Mouse (Mus musculus): Measurements from ENCODE around the gene Loxl4. TPM values are rescaled to one million over a fixed set of nuclear protein-coding genes. Genes with fewer than 3 reads are reported as not detected.

Loxl4 gene
- polyA plus RNA-seq, 1 experiment from 2014 or later: 1.6 TPM

- WGBS: 58% methylated on average over 7 of the region's 7 CpGs
- no peaks in the 10 kb centered on the region for H3K36me3 ChIP-seq (ENCODE audit: insufficient read depth, low read length)
- H3K9me3 ChIP-seq (ENCODE audit: low read length): no peaks in the 10 kb centered on the region
- ATAC-seq (ENCODE audit: low FRiP score, low TSS enrichment): no peak
- no peak overlapping the region for H3K4me3 ChIP-seq (ENCODE audit: low read length)
- H3K27ac ChIP-seq (ENCODE audit: low read length): no peak overlapping the region
- H3K9ac ChIP-seq (replicated peaks; ENCODE audit: low read length): no peak overlapping the region
- H3K4me2 ChIP-seq (replicated peaks; ENCODE audit: low read depth, low read length): no peak overlapping the region
- H3K4me1 ChIP-seq (ENCODE audit: insufficient read depth, low read length): no peaks in the 10 kb centered on the region
- no peaks in the 10 kb centered on the region for H3K27me3 ChIP-seq (ENCODE audit: insufficient read depth, low read length)
Measured at GRCm38 (mm10) chr19:42652425-42652824, 39.8 kb upstream of the Loxl4 start.

- Histone ChIP-seq H3K27ac (ENCODE audit: low read length) (no peak overlapping the region), H3K36me3 (ENCODE audit: insufficient read depth, low read length) (no peaks in the 10 kb centered on the region), H3K9me3 (ENCODE audit: low read length) (no peaks in the 10 kb centered on the region), H3K4me2 (replicated peaks; ENCODE audit: low read depth, low read length) (no peak overlapping the region), H3K4me1 (ENCODE audit: insufficient read depth, low read length) (peaks cover 11% of the 10 kb centered on the region; the same call in 1 of the 2 replicates), H3K4me3 (ENCODE audit: low read length) (no peak overlapping the region), H3K9ac (replicated peaks; ENCODE audit: low read length) (no peak overlapping the region), H3K27me3 (ENCODE audit: insufficient read depth, low read length) (no peaks in the 10 kb centered on the region)
- WGBS: 81% methylated on average over 9 of the region's 9 CpGs
- ATAC-seq (ENCODE audit: low FRiP score, low TSS enrichment): no peak
Measured at GRCm38 (mm10) chr19:42640211-42640610, 27.6 kb upstream of the Loxl4 start.

GRCm38 (mm10) chr19:42639544-42639943 is 26.9 kb upstream of the Loxl4 start:
- Histone ChIP-seq H3K27ac (ENCODE audit: low read length) (no peak overlapping the region), H3K9me3 (ENCODE audit: low read length) (no peaks in the 10 kb centered on the region), H3K4me3 (ENCODE audit: low read length) (no peak overlapping the region), H3K4me1 (ENCODE audit: insufficient read depth, low read length) (peaks cover 11% of the 10 kb centered on the region; the same call in 1 of the 2 replicates), H3K36me3 (ENCODE audit: insufficient read depth, low read length) (no peaks in the 10 kb centered on the region), H3K27me3 (ENCODE audit: insufficient read depth, low read length) (no peaks in the 10 kb centered on the region), H3K4me2 (replicated peaks; ENCODE audit: low read depth, low read length) (no peak overlapping the region), H3K9ac (replicated peaks; ENCODE audit: low read length) (no peak overlapping the region)
- no peak for ATAC-seq (ENCODE audit: low FRiP score, low TSS enrichment)
- 47% methylated on average over 8 of the region's 8 CpGs for WGBS

GRCm38 (mm10) chr19:42638604-42639481 is 26.2 kb upstream of the Loxl4 start:
- Histone ChIP-seq H3K36me3 (ENCODE audit: insufficient read depth, low read length) (no peaks in the 10 kb centered on the region), H3K27me3 (ENCODE audit: insufficient read depth, low read length) (no peaks in the 10 kb centered on the region), H3K4me2 (replicated peaks; ENCODE audit: low read depth, low read length) (no peak overlapping the region), H3K27ac (ENCODE audit: low read length) (no peak overlapping the region), H3K4me3 (ENCODE audit: low read length) (no peak overlapping the region), H3K9ac (replicated peaks; ENCODE audit: low read length) (no peak overlapping the region), H3K9me3 (ENCODE audit: low read length) (no peaks in the 10 kb centered on the region), H3K4me1 (ENCODE audit: insufficient read depth, low read length) (peaks cover 11% of the 10 kb centered on the region; the same call in 1 of the 2 replicates)
- ATAC-seq (ENCODE audit: low FRiP score, low TSS enrichment): peak; percentile 54; the same call in 1 of the 2 replicates
- 5% methylated on average over 8 of the region's 8 CpGs for WGBS

GRCm38 (mm10) chr19:42636631-42637030 is 24.0 kb upstream of the Loxl4 start:
- no peak overlapping the region for H3K4me2 ChIP-seq (replicated peaks; ENCODE audit: low read depth, low read length)
- WGBS: 44% methylated on average over 11 of the region's 11 CpGs

GRCm38 (mm10) chr19:42633650-42634049 is 21.0 kb upstream of the Loxl4 start:
- H3K4me3 ChIP-seq (ENCODE audit: low read length): no peak overlapping the region
- no peak overlapping the region for H3K4me2 ChIP-seq (replicated peaks; ENCODE audit: low read depth, low read length)
- ATAC-seq (ENCODE audit: low FRiP score, low TSS enrichment): no peak
- no peak overlapping the region for H3K27ac ChIP-seq (ENCODE audit: low read length)
- H3K9me3 ChIP-seq (ENCODE audit: low read length): no peaks in the 10 kb centered on the region
- H3K27me3 ChIP-seq (ENCODE audit: insufficient read depth, low read length): no peaks in the 10 kb centered on the region
- WGBS: 80% methylated on average over 2 of the region's 2 CpGs
- no peaks in the 10 kb centered on the region for H3K36me3 ChIP-seq (ENCODE audit: insufficient read depth, low read length)
- H3K4me1 ChIP-seq (ENCODE audit: insufficient read depth, low read length): peaks cover 12% of the 10 kb centered on the region
- H3K9ac ChIP-seq (replicated peaks; ENCODE audit: low read length): no peak overlapping the region

More at GRCm38 (mm10) chr19:42636631-42637030, 24.0 kb upstream of the Loxl4 start:
- H3K27me3 ChIP-seq (ENCODE audit: insufficient read depth, low read length): no peaks in the 10 kb centered on the region
- no peaks in the 10 kb centered on the region for H3K9me3 ChIP-seq (ENCODE audit: low read length)
- H3K9ac ChIP-seq (replicated peaks; ENCODE audit: low read length): no peak overlapping the region
- no peaks in the 10 kb centered on the region for H3K36me3 ChIP-seq (ENCODE audit: insufficient read depth, low read length)
- no peak for ATAC-seq (ENCODE audit: low FRiP score, low TSS enrichment)
- no peak overlapping the region for H3K27ac ChIP-seq (ENCODE audit: low read length)
- peaks cover 12% of the 10 kb centered on the region; the same call in 1 of the 2 replicates for H3K4me1 ChIP-seq (ENCODE audit: insufficient read depth, low read length)
- no peak overlapping the region for H3K4me3 ChIP-seq (ENCODE audit: low read length)

- H3K4me3 ChIP-seq (ENCODE audit: low read length): no peak overlapping the region
- H3K27ac ChIP-seq (ENCODE audit: low read length): no peak overlapping the region
- H3K4me2 ChIP-seq (replicated peaks; ENCODE audit: low read depth, low read length): no peak overlapping the region
- no peaks in the 10 kb centered on the region for H3K27me3 ChIP-seq (ENCODE audit: insufficient read depth, low read length)
- WGBS: 50% methylated on average over 4 of the region's 4 CpGs
- peaks cover 8% of the 10 kb centered on the region; the same call in 1 of the 2 replicates for H3K4me1 ChIP-seq (ENCODE audit: insufficient read depth, low read length)
- H3K9ac ChIP-seq (replicated peaks; ENCODE audit: low read length): no peak overlapping the region
- no peaks in the 10 kb centered on the region for H3K36me3 ChIP-seq (ENCODE audit: insufficient read depth, low read length)
- ATAC-seq (ENCODE audit: low FRiP score, low TSS enrichment): no peak
- H3K9me3 ChIP-seq (ENCODE audit: low read length): no peaks in the 10 kb centered on the region
Measured at GRCm38 (mm10) chr19:42632301-42632700, 19.7 kb upstream of the Loxl4 start.

GRCm38 (mm10) chr19:42631541-42631961 is 18.9 kb upstream of the Loxl4 start:
- Histone ChIP-seq H3K36me3 (ENCODE audit: insufficient read depth, low read length) (no peaks in the 10 kb centered on the region), H3K9ac (replicated peaks; ENCODE audit: low read length) (0 out of 2 replicates have a peak overlapping the region, but pooled peaks have one; percentile 29), H3K4me3 (ENCODE audit: low read length) (peak overlapping the region; percentile 15; the same call in 1 of the 2 replicates), H3K27me3 (ENCODE audit: insufficient read depth, low read length) (no peaks in the 10 kb centered on the region), H3K27ac (ENCODE audit: low read length) (0 out of 2 replicates have a peak overlapping the region, but pooled peaks have one; percentile 49), H3K9me3 (ENCODE audit: low read length) (no peaks in the 10 kb centered on the region), H3K4me2 (replicated peaks; ENCODE audit: low read depth, low read length) (peak overlapping the region; percentile 46), H3K4me1 (ENCODE audit: insufficient read depth, low read length) (peaks cover 8% of the 10 kb centered on the region; the same call in 1 of the 2 replicates)
- peak; percentile 59; the same call in 1 of the 2 replicates for ATAC-seq (ENCODE audit: low FRiP score, low TSS enrichment)
- under 1% methylated on average over 8 of the region's 8 CpGs for WGBS

- no peaks in the 10 kb centered on the region for H3K9me3 ChIP-seq (ENCODE audit: low read length)
- no peaks in the 10 kb centered on the region for H3K27me3 ChIP-seq (ENCODE audit: insufficient read depth, low read length)
- ATAC-seq (ENCODE audit: low FRiP score, low TSS enrichment): no peak
- H3K9ac ChIP-seq (replicated peaks; ENCODE audit: low read length): no peak overlapping the region
- H3K4me2 ChIP-seq (replicated peaks; ENCODE audit: low read depth, low read length): no peak overlapping the region
- no peak overlapping the region for H3K4me3 ChIP-seq (ENCODE audit: low read length)
- WGBS: 86% methylated on average over 6 of the region's 6 CpGs
- H3K4me1 ChIP-seq (ENCODE audit: insufficient read depth, low read length): peaks cover 8% of the 10 kb centered on the region; the same call in 1 of the 2 replicates
- H3K36me3 ChIP-seq (ENCODE audit: insufficient read depth, low read length): no peaks in the 10 kb centered on the region
- no peak overlapping the region for H3K27ac ChIP-seq (ENCODE audit: low read length)
Measured at GRCm38 (mm10) chr19:42628068-42628467, 15.5 kb upstream of the Loxl4 start.
